Mouse (Mus musculus): ENCODE measurements around the gene Fbxw11.
"Not testable (repeated sequence)": the region's sequence is repeated elsewhere in the genome, so short reads cannot be mapped to it uniquely, and the experiment has no call there.

The Fbxw11 gene

GRCm38 (mm10) chr11:32676777-32677176 lies 34.3 kb downstream of the Fbxw11 start:
- no peak for DNase-seq (ENCODE audit: low spot score in 2 of 2)

DNA sequence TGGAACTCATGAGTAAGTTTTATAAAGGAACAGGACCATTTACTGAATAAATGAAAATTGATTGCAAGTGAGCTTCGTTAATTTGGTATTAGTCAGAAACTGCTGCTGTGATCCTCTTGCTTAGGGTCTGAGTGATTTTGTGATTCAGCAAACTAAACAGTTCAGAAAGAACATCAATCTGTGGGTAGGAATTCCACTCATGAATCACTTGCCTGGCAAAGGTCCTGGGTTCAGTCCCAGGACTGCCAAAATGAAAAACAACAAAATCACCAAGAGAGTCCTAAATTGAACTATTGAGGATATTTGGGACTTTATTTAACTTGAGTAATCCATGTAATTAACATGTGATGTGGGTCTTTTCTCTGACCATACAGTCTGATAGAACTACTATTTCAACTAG lies 35.3 kb downstream of the Fbxw11 start:
- DNase-seq (ENCODE audit: low spot score in 2 of 2), result no peak

DNA sequence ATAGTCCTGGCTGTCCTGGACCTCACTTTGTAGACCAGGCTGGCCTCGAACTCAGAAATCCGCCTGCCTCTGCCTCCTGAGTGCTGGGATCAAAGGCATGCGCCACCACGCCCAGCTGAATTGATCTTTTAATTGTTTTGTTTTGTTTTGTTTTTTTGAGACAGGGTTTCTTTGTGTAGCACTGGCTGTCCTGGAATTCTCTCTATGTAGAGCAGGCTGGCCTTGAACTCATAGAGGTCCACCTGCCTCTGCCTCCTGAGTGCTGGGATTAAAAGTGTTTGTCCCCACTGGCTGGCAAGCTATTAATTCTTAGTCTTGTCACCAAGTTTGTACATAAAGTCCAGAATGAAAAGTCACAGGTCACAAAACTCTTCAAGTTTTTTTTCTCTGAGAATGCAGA lies 36.6 kb downstream of the Fbxw11 start:
- DNase-seq (ENCODE audit: low spot score in 2 of 2), result not testable (repeated sequence)

DNA sequence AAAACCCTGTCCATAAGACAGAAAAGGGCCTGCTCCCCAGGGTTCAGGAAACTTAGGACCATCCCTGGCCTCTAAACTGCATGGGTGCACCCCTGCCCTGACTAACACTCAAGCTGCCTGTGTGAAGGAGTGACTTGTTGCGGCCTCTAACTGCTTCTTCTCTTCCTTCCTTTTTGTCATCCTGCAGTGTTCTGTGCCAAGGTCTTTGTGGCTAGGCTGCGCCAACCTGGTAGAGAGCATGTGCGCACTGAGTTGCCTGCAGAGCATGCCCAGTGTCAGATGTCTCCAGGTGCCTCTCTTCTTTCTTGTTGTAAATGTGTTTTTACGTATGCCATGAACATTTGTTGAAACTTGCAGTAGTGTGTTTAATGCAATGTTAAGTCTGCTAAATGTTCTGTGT lies 37.5 kb downstream of the Fbxw11 start:
- no peak for DNase-seq (ENCODE audit: low spot score in 2 of 2)

DNA sequence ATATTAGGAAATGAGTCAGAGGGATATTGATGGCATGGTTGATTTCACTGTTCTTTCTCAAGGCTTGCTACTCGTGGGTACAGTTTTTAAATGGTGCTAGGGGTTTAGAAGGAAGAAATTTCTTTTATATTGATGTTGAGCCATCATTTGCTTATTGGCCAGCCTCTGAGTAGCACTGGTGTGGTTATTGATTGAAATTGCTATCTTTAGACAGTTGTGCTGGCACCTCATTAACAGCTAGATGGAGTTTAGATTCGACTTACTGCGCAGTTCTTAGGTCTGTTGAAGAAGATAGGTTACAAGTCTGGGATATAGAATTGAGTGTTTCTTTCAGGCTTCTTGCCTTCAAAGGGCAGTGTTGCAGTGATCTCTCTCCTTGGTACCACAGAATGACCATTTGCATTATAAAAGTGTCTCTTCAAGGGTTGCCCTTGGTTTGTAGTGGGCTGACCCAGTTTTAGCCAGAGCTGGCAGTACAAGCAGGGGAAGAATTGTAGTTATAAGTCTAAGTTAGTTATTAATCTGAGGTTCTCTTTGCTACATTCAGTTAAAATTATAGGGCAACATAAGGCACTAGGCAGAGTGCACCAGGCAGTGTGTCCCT lies 38.8 kb downstream of the Fbxw11 start:
- no peak for DNase-seq (ENCODE audit: low spot score in 2 of 2)

DNA sequence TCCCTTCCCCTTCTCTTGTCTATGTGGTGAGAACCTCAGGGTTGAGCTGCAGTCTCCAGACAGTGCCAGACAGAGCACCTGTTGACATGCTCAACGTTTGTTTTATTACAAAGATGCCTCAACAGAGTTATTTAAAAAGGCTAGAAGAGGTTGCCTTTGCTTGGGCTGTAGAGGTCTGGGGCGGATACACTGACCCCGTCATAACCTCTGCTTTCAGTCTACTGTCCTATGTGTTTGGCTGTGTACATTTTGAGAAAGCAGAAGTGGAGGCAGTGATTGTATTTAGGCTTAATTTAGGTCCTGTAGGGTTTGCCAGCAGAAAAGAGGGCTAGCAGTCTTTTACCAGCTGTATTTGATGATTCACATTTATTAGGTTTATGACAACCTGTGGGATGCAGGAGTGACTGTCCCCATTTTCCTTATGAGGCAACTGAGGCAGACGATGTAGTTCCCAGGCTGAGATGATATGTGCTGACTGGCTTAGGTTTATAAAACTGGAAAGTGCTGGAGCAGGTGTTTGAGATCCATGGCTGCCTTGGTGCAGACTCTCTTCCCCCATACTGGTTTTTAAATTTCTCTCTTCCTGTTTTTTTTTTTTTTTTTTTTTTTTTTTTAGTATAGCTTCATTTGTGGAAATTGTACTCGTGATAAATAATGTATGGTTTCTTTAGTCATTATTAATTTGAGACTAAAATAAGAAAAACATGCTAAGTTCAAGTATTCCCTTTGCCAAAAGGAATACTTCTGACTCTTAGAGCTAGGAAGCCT lies 40.0 kb downstream of the Fbxw11 start:
- no peak for DNase-seq (ENCODE audit: low spot score in 2 of 2)

GRCm38 (mm10) chr11:32684690-32685254 lies 42.2 kb downstream of the Fbxw11 start:
- DNase-seq (ENCODE audit: low spot score in 2 of 2), result no peak

DNA sequence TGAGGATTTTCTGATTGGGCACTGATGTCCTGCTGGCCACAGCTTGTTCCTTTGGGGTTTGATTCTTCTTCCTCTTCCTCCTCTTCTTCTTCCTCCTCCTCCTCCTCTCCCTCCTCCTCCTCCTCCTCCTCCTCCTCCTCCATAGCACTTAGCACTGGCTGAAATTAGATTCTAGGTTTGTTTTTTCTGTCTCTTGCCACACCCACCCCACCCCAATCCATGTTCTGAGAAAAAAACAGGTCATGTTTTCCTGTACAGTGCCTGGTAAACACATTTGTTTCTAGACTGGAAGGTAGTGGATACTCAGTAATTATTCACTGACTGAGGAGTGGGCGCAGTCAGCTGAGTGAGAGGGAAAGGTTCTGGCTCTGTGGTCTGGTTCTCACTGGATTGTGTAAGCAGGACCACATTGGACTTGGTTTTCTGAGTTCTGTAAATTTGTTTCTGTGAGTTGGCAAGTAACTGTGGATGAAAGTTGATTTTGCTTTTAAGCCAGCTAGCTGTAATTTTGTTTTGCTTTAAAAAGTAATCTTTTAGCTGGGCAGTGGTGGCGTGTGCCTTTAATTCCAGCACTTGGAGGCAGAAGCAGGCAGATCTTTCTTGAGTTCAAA lies 45.8 kb downstream of the Fbxw11 start:
- DNase-seq (ENCODE audit: low spot score in 2 of 2), result no peak

DNA sequence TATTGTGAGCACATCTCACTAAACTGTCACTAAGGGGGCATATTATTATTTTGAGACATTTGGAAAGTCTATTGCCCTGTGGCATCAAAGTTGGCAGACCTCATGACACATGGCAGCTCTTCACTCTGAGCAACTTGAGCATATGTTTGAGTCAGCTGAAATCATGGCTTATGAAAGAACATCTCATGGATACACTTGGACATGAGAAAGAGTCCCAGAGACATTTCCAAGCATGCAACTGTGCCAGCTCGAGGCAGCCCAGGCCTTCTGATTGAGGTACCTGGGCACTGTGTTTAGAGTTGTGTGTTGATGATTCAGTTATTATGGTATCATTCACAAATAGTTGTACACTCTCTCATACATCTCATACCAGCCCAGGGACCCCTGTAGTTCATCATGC lies 47.0 kb downstream of the Fbxw11 start:
- DNase-seq (ENCODE audit: low spot score in 2 of 2), result no peak

DNA sequence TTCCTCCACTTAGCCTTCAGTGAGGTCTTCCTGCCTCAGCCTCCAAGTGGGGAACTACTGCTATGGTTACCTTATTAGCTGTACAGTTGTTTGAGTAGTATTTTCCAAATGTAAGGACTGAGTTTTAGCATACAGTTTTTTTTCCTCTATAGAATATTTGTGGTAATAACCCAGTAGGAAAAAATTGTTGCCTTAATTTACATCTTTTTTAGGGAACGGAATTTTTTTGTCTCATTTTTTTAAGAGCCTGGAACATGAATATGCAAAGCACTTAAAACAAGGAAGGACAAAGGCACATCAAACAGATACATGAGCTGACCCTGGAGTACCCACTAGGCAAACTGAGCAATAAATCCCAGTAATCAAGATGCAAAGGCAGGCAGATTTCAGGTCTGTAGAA lies 50.3 kb downstream of the Fbxw11 start:
- DNase-seq (ENCODE audit: low spot score in 2 of 2), result no peak

DNA sequence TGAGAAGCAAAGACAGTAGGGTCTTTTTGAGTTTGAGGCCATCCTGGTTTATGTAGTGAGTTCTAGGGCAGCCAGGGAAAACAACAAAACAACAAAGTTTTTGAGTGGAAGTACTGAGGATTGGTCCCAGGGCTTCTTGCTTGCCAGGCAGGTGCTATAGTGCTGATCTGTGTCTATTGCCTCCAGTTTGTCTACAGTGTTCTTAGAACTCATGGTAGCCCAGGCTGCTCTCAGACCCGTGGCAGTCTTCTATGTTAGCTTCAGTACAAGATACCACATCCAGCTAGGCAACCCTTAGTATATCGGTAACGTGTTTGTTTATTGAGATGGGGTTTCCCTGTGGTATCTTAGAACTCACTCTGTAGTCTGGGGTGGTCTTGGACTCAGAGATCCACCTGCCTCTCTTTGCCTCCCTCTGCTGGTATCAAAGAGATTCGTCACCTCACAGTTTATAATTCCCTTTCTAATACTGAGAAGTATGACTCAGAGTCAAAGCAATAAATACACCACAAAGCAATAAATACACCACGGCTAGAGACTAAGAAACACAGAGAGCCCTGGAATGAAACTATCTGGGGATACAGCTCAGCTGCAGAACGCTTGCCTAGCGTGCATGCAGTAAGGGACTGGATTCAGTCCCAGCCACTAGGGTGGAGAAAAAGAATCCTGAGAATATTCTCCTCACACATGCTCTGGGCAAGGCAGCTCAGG lies 51.1 kb downstream of the Fbxw11 start:
- no peak for DNase-seq (ENCODE audit: low spot score in 2 of 2)

- DNase-seq (ENCODE audit: low spot score in 2 of 2), result not testable (repeated sequence)
Measured at GRCm38 (mm10) chr11:32694322-32695003, 51.9 kb downstream of the Fbxw11 start.

DNA sequence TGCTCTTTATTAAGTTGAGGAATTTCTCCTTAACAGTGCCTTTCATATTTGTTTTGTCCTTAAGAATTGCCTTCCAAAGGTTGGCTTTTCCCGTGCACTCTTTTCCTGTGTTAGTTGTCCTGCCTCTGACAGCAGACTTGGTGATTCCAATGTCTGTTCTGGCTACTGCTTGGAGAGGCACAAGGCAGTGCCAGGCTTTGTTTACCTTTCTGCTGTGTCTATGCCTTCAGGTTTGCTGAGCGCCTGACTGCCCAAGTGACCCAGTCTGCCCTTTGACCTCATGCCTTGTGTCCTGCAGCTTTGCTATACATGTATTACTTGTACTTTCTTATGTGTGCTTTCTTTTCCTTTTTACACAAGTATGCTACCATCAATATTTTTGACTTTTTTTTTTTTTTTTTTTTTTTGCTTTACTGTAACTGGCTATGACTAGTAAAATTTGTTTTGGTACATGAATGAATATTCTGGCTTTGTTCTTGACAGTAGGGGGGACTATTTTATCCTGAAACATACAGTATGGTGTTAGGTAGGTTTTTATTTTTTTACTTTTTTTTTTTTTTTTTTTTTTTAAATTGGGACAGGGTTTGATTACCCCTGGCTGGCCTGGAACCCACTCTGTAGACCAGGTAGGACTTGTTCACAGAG lies 54.0 kb downstream of the Fbxw11 start:
- no peak for DNase-seq (ENCODE audit: low spot score in 2 of 2)

DNA sequence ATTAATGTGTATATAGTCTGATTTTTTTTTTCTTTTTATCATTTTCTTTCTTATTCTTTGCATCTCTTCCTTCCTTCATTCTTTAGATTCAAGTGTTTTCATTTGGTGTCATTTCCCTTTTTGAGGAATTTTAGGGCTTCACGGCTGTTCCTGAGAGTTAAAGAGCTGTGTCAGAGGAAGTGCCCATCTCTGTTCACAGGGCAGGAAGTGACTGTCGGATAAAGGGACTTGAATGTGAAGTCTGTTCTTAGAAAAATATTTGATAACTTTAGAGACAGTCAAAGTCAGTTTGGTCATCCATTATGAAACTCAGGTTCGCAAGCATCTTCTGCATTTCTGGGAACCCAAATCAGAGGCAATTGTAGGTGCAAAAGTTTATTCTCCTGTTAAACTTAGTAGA lies 55.2 kb downstream of the Fbxw11 start:
- DNase-seq (ENCODE audit: low spot score in 2 of 2), result no peak

DNA sequence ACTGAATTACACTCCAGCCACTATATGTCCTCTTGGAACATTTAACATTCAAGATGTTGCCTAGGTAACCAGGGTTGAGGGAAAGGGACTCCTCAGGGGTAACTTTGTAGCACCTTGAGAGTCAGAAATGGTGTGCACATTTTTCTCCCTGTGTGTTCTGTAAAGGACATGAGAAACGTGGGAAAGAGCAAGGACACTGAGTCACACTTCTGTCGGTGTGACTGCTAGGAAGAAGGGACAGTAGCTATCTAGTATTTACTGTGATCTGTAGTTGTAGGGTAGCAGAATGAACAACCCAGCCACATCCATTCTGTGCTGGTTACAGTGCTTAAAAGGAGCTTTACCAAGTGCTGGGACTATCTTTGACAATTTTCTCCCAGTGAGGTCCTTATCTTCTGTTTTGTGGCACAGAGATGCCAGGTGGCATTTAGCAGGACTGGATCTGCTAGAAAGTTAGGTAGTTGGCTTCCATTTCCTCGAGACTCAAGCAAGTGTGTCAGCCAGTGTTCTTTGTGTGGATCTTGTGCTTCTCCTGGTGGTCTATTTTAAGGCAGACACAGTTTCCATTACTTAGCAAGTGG lies 57.5 kb downstream of the Fbxw11 start:
- no peak for DNase-seq (ENCODE audit: low spot score in 2 of 2)

- no peak for DNase-seq (ENCODE audit: low spot score in 2 of 2)
Measured at GRCm38 (mm10) chr11:32701566-32701965, 59.0 kb downstream of the Fbxw11 start.

DNA sequence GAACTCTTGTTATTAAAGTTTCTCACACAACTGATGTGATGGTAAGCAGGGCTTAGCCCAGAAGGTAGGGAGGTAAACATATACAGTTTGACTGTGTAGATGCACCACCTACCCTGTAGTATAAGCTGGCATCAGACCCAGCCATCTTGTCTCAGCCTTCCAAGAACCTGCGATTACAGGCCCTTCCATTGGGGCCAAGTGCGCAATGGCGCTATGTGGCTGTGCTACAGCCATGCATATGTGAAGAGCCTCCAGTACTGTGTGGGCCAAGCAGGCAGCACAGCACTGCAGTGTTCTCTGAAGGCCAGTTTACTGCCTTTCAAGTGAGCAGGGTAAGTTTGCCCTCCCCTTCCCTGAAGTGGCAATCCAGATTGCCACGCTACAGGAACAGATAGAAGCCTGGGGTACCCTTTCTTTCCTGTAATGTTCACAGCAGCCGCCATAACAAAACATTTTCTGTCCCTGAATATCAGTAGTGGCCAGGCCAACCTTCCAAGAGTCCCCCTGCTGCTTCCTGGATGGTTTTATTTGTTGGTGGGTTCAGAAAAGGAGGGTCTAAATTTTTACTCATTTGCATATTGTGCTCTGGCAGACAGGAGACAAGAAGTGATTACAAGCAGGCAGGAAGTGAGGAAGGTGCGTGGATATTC lies 61.8 kb downstream of the Fbxw11 start:
- DNase-seq (ENCODE audit: low spot score in 2 of 2), result no peak

DNA sequence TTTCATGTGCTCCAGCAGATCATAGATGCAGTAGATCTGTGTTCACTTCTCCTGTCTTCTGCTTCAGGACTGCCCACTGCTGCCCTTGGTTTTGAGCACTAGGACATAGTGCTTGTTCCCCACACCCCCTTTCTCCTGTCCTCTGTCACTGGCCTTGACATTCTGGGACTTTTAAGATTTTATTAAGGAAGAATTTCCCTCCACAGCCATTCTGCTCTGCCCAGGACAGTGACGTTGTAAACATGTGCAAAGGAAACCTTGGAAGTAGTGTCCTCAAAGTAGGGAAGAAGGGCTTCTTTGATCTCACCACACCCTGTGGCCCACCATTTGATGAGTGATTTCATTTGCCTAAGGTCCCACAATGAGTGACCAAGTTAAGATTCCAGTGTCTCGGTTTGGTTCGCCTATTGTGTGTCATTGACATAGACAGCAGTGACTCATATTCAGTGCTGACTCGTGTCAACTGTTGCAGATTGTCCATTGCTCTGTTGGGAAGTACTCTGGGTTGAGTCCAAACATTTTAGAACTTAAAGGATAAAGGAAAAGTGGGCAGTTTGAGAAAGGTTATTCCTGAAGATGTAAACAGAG lies 64.0 kb downstream of the Fbxw11 start:
- DNase-seq (ENCODE audit: low spot score in 2 of 2), result no peak

GRCm38 (mm10) chr11:32707481-32707880 lies 65.0 kb downstream of the Fbxw11 start:
- no peak for DNase-seq (ENCODE audit: low spot score in 2 of 2)
